Mouse (Mus musculus) heart, adult 18-20 months (tissue): ENCODE data around the gene Rnase13. TPM values are rescaled to one million over a fixed set of nuclear protein-coding genes. Genes with fewer than 3 reads are reported as not detected.

Experiments
- DNase-seq, 2 experiments: peaks; one replicate each; pipeline ENCODE4 v3.0.0; 2021 to 2022; ENCODE audit warnings: mixed read lengths in 1 of 2
- total RNA-seq, 2 experiments: library from RNA; stranded (reverse); gene quantifications; 2 replicates each; pipeline ENCODE4 v1.2.3; 2021

The Rnase13 gene
- total RNA-seq, 2 experiments from 2014 or later = not detected

GRCm38 (mm10) chr14:51877517-51877916 is 45.1 kb downstream of the Rnase13 start:
- DNase-seq = no peak

- DNase-seq = no peak
Measured at GRCm38 (mm10) chr14:51871741-51872140, 50.8 kb downstream of the Rnase13 start.

Other genes with a start within 250 kb of the Rnase13 start
- gene Gm17079, start 227.3 kb downstream of the Rnase13 start, total RNA-seq = not detected
- not detected for gene Gm5800, start 205.6 kb downstream of the Rnase13 start, total RNA-seq
- not detected for gene Ang4, start 149.2 kb downstream of the Rnase13 start, total RNA-seq
- not detected for gene AY358078, start 122.7 kb downstream of the Rnase13 start, total RNA-seq
- not detected for gene Ear6, start 69.1 kb downstream of the Rnase13 start, total RNA-seq
- 10 to 100 TPM; 24.3 to 26.3 TPM for gene Mettl17, start 37.9 kb downstream of the Rnase13 start, total RNA-seq
- gene Slc39a2, start 29.9 kb downstream of the Rnase13 start, total RNA-seq = under 1 TPM in 1 of 2 experiments, not detected in 1; 0.26 TPM
- gene Ndrg2, start 8.6 kb downstream of the Rnase13 start, total RNA-seq = 1,000 to 10,000 TPM; 1,486 to 1,502 TPM
- gene Tppp2, start 4.3 kb downstream of the Rnase13 start, total RNA-seq = not detected
- gene Arhgef40, start 61.9 kb upstream of the Rnase13 start, total RNA-seq = 10 to 100 TPM; 24.1 to 25.2 TPM
- 1 to 10 TPM; 2.9 to 3.2 TPM for gene Tmem253, start 92.9 kb upstream of the Rnase13 start, total RNA-seq
- 10 to 100 TPM; 22.3 to 23.4 TPM for gene Zfp219, start 98.0 kb upstream of the Rnase13 start, total RNA-seq
- not detected for gene Olfr221, start 119.7 kb upstream of the Rnase13 start, total RNA-seq
- gene Hnrnpc, start 181.3 kb upstream of the Rnase13 start, total RNA-seq = 100 to 1,000 TPM; 139 to 142 TPM
- gene Rpgrip1, start 187.9 kb upstream of the Rnase13 start, total RNA-seq = 1 to 10 TPM in 1 of 2 experiments, under 1 TPM in 1; 0.30 to 1.0 TPM